Mouse (Mus musculus) thymus, postnatal 10 days (tissue): ENCODE data around the gene Pfas.
"Not testable (repeated sequence)": the region's sequence is repeated elsewhere in the genome, so short reads cannot be mapped to it uniquely, and the experiment has no call there.

Experiments used
- DNase-seq, 2 experiments: peaks; one replicate each; pipeline ENCODE4 v3.0.0; 2021; ENCODE audit warnings: low spot score in 2 of 2

Pfas gene

DNA sequence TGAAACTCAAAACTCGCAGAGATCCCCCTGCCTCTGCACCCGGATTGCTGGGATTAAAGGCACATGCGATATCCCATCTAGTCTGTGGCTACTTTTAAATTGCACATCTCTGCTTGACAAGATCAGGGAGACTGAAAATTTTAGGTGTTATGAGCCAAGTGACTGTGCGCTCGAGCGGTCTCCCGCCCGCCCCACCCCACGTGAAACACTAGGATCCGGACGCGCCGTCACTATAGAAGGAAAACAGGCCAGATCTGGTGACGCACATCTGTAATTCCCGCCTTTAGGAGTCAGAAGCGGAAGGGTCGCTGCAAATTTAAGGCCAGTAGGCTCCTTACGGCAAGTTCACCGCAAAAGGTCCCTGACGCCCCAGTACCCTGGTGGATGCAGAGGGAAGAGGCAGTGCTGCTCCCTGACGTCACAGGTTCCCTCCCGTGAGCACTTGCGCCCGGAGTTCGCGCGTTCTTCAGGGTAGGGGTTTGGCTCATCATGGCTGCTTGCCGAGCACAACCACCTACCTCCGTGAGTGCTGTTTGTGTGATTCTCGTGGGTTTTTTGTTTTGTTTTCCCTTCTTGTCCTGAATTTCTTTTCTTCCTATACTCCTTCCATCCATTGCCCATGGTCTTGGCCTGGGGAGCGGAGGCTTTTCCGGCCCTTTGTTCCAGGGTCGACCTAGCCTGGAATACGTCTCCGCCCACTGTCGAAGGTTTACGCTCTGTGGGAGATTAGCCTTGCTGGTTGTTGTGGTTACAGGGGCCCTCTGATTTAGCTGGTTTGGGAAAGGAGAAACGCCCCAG lies 7.6 kb upstream of the Pfas start, which contains the start of gene Ctc1:
Gene Ctc1 (plus strand): TSS at position 268 of the 798 bp plus-strand sequence.
- DNase-seq = peak; percentile 86 to 87

DNA sequence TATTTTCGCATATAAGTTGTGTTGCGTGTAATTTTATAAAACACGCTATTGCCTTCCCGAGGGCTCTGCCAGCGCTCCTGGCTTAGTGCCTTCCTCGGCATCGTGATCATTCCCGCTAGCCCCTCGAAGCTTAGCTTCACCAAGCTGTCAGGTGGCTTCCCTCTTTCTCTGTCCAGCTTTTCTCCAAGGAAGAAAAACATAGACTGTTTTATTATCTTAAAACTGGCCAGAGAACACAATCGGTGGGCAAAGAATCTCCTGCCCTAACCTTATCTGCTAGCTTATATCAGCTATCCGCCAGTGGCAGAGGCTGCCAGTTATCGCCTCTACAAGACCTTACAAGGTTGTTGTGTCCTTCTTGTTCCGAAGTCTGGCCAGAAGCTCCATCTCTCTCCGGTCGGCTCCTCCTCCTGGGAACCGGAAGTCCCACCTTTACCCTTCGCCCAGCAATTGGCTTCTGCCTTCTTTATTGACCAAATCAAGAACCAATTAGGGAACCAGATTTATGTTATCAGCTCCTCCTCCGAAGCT lies 3.9 kb upstream of the Pfas start:
- peak; percentile 75 to 82 for DNase-seq

DNA sequence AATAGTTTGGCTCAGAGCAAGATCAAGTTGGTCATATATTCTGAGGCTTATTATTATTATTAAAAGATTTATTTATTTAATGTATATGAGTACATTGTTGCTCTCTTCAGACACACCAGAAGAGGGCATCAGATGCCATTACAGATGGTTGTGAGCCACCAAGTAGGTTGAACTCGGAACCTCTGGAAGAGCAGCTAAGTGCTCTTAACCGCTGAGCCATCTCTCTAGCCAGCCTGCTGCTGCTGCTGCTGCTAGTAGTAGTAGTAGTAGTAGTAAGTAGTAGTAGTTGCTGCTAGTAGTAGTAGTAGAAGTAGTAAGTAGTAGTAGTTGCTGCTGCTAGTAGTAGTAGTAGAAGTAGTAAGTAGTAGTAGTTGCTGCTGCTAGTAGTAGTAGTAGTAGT lies 3.2 kb upstream of the Pfas start:
- DNase-seq = not testable (repeated sequence)

DNA sequence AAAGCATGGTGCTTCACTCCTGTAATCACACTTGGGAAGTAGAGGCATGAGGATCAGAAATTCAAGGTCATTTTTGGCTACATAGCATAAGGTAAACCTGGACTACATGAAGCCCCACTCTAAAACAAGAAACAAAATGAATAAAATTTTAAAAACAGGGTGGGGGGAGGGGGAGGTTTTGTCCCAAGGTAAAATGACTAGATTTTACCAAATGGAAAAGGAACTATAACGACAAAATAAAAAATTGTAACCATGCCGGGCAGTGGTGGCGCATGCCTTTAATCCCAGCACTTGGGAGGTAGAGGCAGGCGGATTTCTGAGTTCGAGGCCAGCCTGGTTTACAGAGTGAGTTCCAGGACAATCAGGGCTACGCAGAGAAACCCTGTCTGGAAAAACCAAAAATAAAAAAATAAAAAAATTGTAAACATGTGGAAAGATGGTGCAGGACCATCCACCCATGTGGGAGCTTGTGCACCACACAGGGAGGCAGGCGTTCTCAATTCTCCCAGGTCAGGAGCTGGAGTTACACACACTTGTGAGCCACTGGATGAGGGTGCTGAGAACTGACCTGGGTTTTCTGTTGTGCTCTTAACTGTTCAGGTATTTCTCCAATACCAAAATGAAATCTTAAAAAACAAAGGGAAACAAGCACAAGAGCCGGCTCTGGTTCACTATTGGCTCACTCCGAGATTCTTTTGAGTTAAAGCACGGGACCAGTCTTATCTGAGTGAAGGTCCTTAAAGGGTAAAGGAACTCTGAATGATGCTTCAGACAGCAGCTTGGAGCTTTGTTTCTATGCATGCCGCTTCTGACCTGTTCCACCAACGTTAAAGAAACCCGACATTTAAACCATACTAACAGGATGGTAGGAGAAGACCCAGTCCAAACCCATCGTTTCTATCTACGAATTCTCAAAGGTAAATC lies 2.4 kb upstream of the Pfas start:
- no peak for DNase-seq

DNA sequence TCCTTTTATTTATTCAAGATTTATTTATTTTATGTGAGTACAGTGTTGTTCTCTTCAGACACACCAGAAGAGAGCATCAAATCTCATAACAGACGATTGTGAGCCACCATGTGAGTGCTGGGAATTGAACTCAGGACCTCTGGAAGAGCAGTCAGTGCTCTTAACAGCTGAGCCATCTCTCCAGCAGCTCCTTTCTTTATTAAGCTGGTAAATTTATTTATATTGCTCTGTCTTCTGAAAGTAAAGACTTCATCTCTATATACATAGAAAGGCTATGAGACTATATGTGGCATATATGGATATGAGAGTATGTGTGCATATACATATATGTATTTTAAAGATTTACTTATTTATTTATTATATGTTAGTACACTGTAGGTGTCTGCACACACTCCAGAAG lies 1.2 kb upstream of the Pfas start:
- no peak for DNase-seq

DNA sequence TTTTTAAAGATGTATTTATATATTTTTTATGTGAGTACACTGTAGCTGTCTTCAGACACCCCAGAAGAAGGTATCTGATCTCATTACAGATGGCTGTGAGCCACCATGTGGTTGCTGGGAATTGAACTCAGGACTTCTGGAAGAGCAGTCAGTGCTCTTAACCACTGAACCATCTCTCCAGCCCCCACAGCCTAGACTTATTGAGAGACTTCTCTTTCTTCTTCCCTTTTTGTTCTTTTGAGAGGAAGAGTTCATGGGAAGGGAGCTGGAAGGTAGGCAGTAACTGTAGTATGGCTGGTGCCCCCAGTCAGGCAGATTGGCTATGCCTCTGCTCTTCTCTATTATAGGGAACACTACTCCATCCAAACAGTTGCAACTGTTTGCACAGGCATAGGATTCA lies 1.7 kb downstream of the Pfas start:
- not testable (repeated sequence) for DNase-seq

DNA sequence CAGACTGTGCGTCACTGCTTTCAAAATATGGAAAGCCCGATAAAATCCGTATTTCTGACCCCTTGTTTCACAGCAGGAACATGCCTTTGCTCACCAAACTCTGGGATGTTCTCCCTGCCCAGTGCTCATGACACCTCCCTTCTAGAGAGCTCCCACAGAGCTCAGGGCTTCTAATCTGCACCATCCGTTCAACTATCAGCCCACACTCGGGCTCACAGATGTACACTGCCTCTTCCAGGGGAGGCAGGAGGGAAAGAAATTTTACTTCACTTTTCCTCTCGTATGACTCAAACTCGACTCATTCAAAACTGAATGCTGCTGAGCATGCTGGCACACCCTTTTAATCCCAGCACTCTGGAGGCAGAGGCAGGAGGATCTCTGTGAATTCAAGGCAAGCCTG lies 3.1 kb downstream of the Pfas start:
- DNase-seq = no peak

DNA sequence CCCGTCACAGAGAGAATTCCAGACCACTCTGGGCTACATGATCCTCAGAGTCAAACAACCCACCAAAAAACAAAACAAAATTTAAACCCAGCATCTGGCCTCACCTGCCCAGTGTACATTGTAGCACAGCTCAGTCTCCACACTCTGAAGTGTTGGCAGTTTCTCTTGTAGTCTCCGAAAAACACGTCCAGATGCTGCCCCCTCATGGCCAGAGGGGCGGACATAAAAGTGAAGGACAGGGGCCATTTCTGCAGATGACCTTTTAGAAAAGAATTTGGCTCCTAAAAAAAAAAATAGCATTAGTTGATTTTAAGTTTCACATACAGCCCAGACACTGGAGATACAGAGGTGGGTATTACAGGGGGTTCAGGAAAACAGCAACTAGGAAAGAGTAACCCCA lies 4.7 kb downstream of the Pfas start:
- no peak for DNase-seq

DNA sequence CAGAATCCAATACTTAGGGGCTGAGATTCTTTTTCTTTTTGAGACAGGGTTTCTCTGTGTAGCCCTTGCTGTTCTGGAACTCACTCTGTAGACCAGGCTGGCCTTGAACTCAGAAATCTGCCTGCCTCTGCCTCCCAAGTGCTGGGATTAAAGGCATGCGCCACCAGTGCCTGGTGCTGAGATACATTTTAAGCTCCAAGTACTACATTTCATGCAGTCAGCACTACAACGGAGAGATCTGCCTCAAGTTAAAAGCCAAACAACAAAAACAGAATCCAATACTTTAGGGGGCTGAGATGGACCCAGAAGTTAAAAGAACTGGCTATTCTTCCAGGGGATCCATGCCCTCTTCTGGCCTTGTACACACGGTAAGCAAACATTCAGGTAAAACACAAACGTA lies 5.5 kb downstream of the Pfas start:
- not testable (repeated sequence) for DNase-seq

DNA sequence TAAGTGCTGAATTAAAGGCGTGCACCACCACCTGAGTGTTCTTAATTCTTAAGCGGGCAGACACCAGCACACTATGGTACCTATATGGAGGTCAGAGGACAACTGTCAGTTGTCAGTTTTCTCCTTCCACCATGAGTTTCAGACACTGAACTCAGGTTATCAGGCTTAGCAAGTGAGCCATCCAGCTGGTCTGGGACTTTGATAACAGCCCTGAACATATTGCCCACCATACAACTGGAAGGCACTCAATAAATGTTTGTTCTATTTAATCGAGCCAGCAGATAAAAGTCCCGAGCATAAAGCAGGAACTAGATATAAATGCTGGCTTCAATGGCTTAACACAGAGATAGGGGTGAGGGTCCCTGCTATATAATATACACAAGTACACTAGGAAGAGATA lies 11.2 kb downstream of the Pfas start:
- no peak for DNase-seq

DNA sequence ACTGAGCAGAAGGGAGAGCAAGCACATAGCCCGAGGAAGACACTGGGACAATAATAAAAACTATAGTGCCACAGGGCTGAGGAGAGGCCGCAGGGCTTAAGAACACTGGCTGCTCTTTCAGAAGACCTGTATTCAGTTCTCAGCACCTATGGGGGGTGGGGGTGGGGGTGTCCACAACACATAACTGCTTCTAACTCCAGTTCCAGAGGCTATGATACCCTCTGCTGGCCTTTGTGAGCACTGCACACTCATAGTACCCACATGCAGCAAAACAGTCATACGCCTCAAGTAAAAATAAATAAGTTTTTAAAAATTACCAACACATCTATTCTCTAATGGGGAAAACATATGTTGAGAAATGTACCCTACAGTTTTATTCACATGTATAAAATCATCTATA lies 13.9 kb downstream of the Pfas start:
- no peak for DNase-seq

DNA sequence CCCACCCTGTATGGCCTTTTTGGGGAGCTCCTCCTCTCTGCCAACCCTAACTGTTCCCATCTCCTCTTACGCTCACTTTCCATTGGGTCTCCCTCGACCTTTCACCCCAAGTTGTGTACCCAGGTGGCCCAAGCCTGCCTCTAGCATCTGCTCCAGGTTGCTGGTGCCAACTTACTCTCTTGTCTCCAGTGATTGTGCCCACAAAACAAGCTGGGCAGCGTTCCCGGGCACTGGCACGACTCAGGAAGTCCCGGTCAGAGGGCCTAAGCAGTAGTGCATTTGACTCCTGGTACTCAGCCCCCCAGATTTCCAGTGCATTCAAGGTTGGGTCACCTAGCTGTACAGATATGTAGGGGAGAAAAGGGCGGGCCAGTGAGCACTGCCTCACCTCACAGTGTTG lies 15.1 kb downstream of the Pfas start:
- no peak for DNase-seq

DNA sequence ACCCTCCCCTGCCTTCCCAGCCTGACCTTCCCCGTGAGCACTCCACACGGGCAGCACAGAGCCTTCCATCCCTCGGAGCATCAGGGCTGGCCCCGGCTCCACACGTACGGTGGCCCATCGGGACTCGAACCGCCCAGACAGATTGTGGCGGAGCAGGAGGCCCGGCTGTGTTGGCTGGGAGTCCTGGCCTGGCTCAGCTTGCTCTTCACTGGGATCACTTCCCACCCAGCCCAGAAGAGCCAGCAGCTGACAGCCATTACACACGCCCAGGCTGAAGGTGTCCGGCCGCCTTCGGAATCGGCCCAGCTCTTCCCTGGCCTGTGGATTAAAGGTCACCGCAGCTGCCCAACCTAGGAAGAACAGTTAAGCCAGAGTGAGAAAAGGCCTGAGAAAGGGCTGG lies 19.9 kb downstream of the Pfas start:
- DNase-seq = no peak

DNA sequence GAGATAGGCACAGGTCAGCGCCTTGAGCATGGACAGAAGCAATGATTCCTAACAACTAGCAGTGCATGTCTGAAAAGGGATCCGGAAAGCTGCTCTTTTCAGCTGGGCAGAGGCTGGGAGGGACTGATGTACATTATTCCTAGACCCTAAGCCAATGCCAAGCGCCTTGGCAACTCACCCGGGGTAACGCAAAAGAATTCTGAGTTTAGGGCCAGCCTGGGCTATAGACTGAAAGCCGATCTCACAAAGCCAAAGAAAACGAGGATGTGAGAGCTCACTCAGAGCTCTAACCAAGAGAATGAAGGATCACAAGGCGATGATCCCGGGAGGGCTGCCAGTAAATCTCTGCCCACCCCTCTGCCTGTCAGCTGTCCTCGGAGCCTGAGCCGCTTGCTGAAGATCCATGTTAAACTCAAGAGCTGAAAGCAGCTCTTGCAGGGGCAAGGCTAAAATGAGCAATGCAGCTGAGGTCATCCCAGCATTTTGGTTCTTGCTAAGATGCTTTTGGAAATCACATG lies 20.8 kb downstream of the Pfas start:
- DNase-seq = no peak

DNA sequence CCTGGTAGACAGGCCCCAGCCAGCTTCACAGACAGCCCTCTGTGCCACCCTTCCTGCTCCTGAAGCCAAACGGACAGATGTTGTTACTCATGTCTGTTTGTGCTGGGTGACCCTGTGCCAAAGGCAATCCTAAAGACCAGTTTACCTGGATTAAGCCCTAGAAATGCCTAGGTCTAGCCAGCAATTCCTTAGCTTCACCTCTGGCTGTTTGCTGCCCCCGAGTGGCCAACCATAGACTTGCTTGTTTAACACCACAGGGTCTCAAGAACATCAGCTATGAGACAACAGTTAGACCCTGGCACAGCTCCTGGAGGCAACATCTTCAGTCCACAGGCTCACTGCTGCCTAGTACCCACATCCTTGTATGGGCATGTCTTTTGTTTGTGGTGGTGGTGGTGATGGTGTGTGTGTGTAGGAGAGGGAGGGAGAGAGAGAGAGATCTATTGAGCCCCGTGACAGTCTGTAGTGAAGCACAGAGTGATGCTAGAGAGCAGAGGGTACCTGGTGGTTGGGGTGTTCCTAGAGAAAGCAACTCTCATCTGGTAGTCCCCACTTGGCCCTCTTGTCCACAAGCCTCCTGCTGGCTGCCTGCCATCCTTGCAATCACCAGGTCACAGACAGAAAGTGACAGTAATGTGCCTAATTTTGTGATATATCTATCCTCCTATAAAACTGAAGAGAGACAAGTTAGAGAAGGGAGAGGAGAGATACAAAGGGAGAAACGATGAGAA lies 25.5 kb downstream of the Pfas start:
- DNase-seq = peak; percentile 60 to 80

DNA sequence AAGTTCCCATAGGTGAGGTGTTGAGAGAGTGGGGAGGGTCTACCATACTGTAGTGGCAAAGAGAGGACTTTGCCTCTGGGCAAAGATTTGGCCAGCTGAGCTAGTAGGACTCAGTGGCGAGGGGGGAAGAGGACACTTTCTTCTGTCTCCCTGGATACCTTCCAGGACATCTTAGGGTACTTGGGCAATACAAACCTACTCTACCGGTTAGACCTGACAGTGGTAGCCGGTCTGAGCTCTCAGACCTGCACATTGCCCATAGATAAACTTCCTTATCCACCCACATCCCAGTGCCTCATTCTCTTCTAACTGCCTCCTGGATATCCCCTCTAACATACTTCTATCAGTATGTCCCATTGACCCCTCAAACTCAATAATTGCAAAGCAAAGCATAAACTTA lies 27.3 kb downstream of the Pfas start:
- DNase-seq = no peak

DNA sequence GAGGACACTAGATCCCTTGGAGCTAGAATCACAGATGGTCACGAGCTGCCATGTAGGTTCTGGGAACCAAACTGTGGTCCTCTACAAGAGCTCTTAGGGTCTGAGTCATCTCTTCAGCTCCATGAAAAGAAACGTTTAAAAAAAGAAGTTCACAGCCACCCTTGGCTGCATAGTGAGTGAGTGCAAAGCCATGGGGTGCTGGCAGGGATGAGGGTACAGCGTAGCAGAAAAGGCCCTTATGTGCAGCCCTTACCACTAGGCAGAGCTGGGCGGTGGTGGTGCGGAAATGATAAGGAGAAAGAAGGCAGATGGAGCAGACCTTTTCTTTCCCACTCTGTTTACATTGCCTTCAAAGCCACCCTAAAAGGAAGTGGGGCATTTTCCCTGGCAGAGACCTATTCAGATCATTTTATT lies 28.9 kb downstream of the Pfas start:
- DNase-seq = no peak

DNA sequence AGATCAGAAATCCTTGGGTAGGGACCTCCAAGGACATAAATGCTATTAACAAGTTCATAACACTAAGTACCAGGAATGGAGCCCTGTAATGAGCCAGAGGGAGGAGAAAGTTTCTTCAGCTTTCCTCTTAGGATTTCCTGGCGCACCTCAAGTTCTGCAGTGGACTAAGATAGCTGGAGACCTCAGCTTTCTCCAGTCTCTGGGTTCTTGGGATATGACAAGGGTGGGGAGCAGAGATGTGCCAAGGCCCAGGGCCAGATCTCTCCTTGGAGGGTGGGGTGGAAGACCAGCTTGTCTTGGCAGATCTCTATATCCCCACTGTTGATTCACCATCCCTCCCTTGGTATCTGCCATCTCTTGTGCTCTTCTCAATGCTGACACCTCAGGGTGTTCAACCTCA lies 32.7 kb downstream of the Pfas start:
- no peak for DNase-seq

DNA sequence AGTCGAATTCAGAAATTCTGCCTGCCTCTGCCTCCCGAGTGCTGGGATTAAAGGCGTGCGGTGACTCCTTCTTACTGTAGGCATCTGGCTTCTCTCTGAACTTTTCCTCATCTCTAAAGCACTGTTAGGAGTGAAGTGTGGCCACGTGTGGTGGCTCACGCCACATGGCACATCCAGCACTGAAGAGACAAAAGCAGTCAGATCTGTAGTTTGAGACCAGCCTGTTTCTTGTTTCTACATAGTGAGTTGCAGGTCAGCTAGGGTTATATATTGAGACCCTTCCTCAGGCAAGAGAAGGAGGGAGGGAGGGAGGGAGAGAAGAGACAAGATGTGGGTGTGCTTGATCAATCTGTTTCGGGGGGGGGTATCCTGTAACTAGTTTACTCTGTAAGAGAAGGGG lies 33.2 kb downstream of the Pfas start, which contains the start of gene Rangrf:
Gene Rangrf (minus strand): TSS at position 101 of the 400 bp plus-strand sequence.
- no peak for DNase-seq

DNA sequence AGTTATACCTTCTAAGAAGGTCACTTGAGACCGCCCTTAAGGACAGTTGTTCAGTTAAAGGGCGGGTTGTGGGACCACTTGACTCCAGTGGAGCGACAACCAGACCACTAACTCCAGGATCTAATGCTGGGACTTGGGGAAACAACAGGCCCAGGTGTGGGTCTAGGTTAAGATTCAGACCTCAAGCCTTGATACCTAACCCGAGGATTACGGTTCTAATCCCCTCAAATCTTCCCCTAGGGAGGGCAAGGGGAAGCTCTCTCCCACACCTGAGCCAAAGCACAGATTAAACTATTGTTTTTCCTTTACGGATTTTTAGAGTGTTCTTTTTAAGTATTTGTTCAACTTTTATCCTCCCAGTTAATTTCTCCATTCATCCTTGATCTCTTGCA lies 34.2 kb downstream of the Pfas start:
- DNase-seq = no peak

DNA sequence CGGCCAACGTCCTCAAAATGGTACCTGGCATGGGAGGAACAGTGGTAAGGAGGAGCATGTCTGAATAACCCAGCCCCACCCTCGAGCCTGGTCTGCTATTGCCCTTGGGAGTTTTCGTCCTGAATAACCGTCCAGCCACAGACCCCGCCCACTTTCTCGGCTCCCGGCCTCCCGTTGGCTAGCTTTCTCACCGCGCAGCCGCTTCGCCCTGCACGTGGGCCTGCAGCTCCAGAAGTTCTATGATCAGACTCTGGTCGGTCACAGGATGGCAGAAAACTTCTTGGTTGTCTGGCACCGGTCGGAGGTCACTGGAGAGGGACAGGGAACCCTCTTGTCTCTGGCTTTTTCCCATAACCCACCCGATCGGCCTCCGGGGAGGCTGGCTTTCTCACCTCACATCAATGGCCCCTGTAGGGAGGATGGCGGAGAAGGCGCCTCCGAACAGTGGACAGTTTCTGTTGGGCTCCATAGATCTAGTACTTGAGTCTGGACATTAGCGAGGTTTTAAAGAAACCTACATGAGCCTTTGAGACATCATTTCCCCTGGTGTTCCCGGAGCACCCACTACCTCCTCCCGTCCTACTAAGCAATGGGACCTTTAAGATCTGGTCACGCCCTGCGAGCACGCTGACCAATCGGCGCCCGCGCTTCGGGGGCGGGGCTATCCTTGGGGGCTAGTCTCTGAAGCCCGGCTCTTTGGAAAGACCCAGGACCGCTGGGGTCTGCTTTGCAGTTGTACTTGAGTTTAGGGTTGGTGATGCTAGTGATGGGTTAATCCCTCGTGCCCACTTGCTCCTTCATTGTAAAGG lies 34.8 kb downstream of the Pfas start:
- DNase-seq = peak; percentile 58 to 68
